Mouse (Mus musculus) thymus, postnatal 25 days (tissue): ENCODE measurements around the gene Arfgap3.
"Not testable (repeated sequence)": the region's sequence is repeated elsewhere in the genome, so short reads cannot be mapped to it uniquely, and the experiment has no call there.

Source experiments
- DNase-seq: peaks from one replicate; pipeline ENCODE4 v3.0.0; 2022

The Arfgap3 gene

DNA sequence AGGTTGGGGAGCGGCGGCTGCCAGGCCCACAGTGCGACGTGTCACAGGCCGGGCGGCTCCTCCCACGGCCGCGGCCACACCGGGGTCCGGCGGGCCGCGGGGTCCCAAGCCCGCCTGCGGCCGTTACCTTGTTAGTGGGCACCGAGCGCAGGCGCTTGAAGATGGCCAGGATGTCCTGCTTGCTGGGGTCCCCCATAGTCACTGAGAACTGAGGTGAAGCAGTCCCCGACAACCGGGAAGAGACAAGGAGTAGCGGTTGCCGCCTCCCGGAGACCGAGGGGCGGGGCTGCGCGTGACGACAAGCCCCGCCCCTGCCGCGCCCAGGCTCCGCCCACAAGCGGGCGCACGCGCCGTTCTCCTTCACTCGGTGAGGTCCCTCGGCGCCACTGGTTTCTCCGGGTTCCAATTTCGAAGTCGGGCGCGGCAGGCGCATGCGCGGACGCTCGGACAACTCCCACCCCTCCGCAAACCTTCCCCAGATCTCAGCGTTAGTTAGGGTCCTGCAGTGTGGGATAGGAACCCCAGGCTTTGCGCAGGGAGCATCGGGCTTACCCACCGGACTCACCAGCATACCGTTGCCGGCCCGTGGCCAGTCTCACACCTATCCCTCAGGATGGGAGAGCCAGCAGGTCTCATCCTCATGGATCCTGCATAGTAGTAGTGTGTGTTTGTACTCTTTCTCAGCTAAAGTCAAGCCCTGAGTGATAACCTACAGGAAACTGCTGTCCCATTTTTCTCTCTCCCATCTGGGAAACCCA lies at the start of gene Arfgap3:
Arfgap3 (minus strand) TSS at position 294 of the 758 bp plus-strand sequence.
- DNase-seq: peak; percentile 94

DNA sequence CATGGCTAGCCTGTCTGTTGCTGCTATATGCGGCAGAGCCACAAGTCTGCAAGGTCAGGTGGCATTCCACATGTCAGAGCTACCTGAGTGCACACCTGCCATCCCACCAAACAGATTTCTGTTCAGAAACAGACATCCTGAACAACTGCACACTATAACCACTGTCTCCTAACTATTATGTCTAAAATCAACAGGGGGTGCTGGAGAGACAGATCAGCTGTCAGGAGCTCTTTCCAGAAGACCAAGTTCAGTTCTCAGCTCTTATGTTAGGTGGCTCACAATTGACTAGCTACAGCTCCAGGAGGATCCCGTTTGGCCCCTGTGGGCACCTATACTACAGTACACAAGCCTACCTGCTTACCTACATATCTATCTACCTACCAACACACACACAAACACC lies 42.7 kb upstream of the Arfgap3 start:
- no peak for DNase-seq

GRCm38 (mm10) chr15:83387911-83388310 lies 37.9 kb upstream of the Arfgap3 start:
- DNase-seq: no peak

- no peak for DNase-seq
Measured at GRCm38 (mm10) chr15:83383633-83384032, 33.6 kb upstream of the Arfgap3 start.

DNA sequence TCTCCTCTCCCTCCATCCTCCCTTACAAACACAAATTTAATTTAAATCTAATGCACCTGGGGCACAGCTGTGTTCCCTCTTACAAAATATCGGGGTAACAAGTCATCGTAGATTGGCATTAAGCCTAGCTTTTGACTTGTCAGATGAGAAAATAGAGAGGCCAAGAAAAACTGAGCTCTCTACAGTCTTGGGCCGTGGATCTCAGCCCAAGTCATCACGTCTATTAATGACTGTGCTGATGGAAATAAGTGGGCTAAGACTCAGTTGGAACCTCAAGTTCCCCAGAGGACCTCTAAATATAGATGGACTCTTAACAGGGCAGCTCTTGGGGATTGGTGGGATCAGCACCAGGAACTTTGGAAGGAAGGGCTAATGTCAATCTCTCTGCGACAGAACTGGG lies 33.1 kb upstream of the Arfgap3 start:
- no peak for DNase-seq

GRCm38 (mm10) chr15:83382467-83382866 lies 32.4 kb upstream of the Arfgap3 start:
- DNase-seq: no peak

GRCm38 (mm10) chr15:83377153-83377552 lies 27.1 kb upstream of the Arfgap3 start:
- DNase-seq: no peak

DNA sequence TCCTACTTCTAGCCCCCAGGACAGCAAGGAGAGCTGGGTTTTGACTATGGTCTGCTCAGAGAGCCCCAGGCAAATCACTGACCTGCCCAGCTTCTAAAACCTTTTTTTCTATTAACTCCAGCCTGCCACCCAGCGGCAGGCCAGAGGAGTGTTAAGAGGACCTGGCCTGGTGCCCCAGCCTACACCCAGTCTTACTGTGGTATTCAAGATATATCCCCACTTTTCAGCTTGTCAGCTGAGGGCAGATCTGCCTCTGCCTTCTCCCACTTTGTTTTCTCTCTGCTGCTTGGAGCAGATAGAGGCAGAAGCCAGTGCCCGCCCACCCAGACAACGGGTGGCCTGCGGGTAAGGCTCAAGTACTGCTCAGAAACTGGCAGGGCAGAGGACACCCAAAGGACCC lies 25.1 kb upstream of the Arfgap3 start:
- DNase-seq: peak; percentile 9

DNA sequence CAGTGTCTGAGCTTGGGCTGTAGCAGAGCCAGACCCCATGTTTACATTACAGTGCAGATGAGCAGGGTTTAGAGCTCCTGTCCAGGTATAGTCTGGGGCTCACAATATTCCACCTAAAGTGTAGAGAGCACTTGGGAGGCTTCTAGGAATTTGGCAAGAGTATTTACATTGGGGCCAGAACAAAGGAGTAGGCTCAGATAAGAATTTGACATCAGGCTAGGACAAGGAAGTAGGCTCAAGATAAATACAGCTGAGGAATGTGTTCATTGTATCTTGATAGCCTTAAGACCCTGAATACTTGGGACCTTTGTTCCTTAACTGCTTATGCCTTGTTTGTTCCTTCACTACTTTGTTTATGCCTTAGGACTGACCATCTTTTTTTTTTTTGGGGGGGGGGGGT lies 24.0 kb upstream of the Arfgap3 start:
- no peak for DNase-seq

DNA sequence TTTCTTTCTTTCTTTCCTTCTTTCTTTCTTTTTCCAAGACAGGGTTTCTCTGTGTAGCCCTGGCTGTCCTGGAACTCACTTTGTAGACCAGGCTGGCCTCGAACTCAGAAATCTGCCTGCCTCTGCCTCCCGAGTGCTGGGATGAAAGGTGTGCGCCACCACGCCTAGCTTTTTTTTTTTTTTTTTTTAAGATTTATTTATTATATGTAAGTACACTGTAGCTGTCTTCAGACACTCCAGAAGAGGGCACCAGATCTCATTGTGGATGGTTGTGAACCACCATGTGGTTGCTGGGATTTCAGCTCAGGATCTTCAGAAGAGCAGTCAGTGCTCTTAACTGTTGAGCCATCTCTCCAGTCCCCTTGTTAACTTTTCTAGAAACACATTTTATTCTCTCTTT lies 18.7 kb upstream of the Arfgap3 start:
- DNase-seq: not testable (repeated sequence)

- DNase-seq: no peak
Measured at GRCm38 (mm10) chr15:83368261-83368660, 18.2 kb upstream of the Arfgap3 start.

GRCm38 (mm10) chr15:83366933-83367552 lies 17.0 kb upstream of the Arfgap3 start:
- DNase-seq: peak; percentile 14

- DNase-seq: no peak
Measured at GRCm38 (mm10) chr15:83365697-83366096, 15.7 kb upstream of the Arfgap3 start.

- DNase-seq: no peak
Measured at GRCm38 (mm10) chr15:83364194-83364593, 14.1 kb upstream of the Arfgap3 start.

DNA sequence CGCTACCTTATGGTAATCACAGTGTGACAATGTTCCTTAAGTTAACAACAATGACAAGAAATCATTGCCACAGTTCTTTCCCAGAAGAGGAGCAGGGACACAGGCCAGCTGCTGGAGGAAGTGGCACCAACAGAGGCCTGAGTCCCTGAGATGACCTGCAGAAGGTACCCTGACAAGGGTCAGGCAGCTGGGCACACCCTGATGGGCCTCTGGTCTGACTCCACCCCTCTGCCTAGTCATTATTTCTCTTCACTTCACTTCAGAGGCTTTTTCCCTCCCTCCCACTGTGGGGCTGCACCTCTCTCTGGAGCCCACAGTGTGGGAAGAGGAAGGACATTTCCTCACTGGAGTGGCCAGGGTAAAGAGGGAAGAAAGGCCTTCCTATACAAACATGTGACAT lies 12.8 kb upstream of the Arfgap3 start:
- DNase-seq: not testable (repeated sequence)

DNA sequence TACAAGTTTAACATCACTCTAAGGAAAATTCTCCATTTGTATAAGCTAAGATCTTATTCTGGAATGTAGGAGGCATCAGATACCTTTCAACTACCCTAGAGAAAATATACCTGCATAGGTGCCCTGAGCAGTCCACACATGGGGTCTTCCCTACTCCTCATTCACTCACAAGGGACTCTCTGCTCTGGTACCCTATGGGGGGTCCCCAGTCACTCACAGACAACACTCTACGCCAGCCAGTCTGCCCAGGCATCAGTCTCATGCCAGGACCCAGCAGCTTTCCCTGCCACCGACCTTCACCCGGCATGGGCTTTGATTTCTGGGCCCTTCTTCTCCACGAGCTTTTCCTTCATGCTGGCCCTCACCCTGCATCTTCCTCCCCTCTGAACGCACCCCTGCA lies 10.9 kb upstream of the Arfgap3 start:
- DNase-seq: not testable (repeated sequence)

DNA sequence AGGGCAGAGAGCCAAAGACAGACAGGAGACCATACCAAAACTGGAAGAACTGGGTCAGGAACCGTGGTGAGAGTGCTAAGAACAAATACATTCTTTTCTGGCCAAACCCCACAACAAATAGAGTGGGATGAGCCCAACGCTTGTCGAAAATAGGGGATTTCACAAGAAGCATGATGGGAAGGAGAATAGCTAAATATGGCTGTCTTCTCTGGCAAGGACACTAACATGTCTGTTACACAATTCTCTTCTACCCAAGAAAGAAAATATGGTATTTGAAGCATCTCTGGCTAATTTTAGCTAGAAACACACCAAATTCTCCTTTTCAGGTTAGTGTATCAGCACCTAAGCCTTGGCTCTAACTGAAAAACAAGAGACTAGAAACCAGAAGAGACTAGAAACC lies 10.1 kb upstream of the Arfgap3 start:
- DNase-seq: no peak

DNA sequence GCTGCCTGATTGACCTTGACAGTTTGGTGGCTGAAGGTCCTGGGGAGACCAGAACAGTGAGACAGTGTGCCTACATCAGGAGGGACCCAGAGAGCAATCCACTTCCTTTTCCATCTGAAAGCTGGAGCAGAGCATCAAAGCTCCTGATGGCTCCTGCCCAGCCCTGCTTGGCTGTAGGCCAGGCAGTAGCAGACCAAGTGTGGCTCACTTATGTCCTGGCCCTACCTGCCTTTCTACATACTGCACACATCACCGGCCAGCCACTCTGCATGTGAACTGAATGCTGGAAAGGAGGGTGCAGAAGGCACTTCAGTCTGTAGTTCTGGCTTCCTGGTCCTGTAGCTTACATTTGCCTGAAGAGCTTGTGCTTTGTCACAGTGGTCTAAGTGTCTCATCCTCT lies 8.4 kb upstream of the Arfgap3 start:
- no peak for DNase-seq

GRCm38 (mm10) chr15:83351546-83351945 lies 1.5 kb upstream of the Arfgap3 start:
- DNase-seq: no peak

DNA sequence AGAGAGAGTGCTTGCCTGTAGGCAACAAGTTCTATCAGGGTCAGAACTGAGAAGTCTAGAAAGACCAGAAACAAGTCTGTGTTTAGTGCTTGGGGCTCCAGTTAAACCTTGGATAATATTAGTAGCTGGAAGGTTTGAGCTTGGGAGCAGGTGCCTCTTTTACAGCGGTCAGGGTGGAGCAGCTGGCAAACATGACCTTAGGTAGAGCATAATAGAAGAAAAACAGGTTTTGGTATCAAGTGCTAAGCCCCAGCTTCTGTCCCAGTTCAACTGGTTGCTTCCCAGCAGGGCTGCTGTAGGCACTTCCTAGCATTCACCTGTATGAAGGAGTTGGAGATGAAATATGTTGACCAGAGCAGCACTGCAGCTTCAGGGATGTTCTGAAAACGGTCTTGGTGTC lies 812 bp upstream of the Arfgap3 start:
- no peak for DNase-seq

GRCm38 (mm10) chr15:83349225-83349953 lies 658 bp downstream of the Arfgap3 start:
- DNase-seq: no peak

DNA sequence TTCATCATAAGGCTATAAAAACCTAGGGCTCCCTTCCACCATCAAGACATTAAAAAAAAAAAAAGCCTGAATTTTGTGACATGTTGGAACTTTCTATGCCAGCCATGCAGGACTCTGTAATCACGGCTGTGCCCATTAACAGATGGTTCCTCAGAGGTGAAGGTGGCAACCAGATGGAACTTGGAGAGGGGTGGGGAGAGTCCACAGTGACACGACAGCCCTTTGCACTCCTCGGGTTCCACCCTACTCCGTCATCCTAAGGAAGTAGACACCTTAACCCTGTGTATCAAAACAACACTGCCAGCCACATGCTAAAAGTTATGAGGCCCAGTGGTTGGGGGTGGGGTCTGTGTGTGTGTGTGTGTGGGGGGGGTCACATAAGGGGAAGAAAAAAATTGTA lies 1.3 kb downstream of the Arfgap3 start:
- no peak for DNase-seq

GRCm38 (mm10) chr15:83345898-83346529 lies 4.0 kb downstream of the Arfgap3 start:
- no peak for DNase-seq

- no peak for DNase-seq
Measured at GRCm38 (mm10) chr15:83344956-83345355, 5.1 kb downstream of the Arfgap3 start.
